Mouse (Mus musculus) cortical plate, adult 2 months (tissue): ENCODE results near the gene Thegl. TPM values are rescaled to one million over a fixed set of nuclear protein-coding genes. Genes with fewer than 3 reads are reported as not detected.

Source experiments
- H3K27ac ChIP-seq: fragments of 200-500 bp; 2 replicates; pipeline ENCODE4 v1.5.1; 2012; ENCODE audit warnings: low read length, control low read depth, inconsistent platforms; ENCODE audit not compliant: insufficient read depth
- H3K4me1 ChIP-seq: fragments of 200-500 bp; 2 replicates; pipeline ENCODE4 v1.6.1; 2011; ENCODE audit warnings: low read length; ENCODE audit not compliant: control insufficient read depth, insufficient read depth
- H3K4me3 ChIP-seq: fragments of 200-500 bp; 2 replicates; pipeline ENCODE4 v1.5.1; 2011; ENCODE audit warnings: mild to moderate bottlenecking, low read length, control low read depth; ENCODE audit not compliant: insufficient read depth
- CTCF ChIP-seq: fragments of 200-500 bp; IDR thresholded peaks from 2 replicates; pipeline ENCODE4 v1.5.1; 2011; ENCODE audit warnings: mild to moderate bottlenecking, control low read depth, low read length; ENCODE audit not compliant: insufficient read depth; ENCODE audit errors: extremely low read depth
- POLR2A ChIP-seq: fragments of 200-500 bp; IDR thresholded peaks from 2 replicates; pipeline ENCODE4 v1.6.1; 2011; ENCODE audit warnings: mild to moderate bottlenecking, low read length, control low read depth; ENCODE audit not compliant: insufficient read depth; ENCODE audit errors: extremely low read depth
- polyA plus RNA-seq: library from polyadenylated mRNA; depleted of rRNA; stranded (reverse); fragments of >200 nt; gene quantifications from 2 replicates; pipeline ENCODE4 v1.2.3, GENCODE M21; 2012

Thegl gene
- polyA plus RNA-seq, 1 experiment = 0.46 TPM

- Histone ChIP-seq H3K4me1 (no peaks in the 10 kb centered on the region), H3K27ac (no peak overlapping the region), H3K4me3 (no peak overlapping the region)
- TF ChIP-seq CTCF = no peak
- no peak for TF ChIP-seq POLR2A
Measured at GRCm38 (mm10) chr5:77039391-77039790, 23.6 kb downstream of the Thegl start.

GRCm38 (mm10) chr5:77044362-77044761, 28.5 kb downstream of the Thegl start:
- Histone ChIP-seq H3K27ac (no peak overlapping the region), H3K4me1 (no peaks in the 10 kb centered on the region), H3K4me3 (no peak overlapping the region)
- no peak for TF ChIP-seq POLR2A
- TF ChIP-seq CTCF = no peak

- Histone ChIP-seq H3K4me3 (no peak overlapping the region), H3K4me1 (no peaks in the 10 kb centered on the region), H3K27ac (no peak overlapping the region)
- no peak for TF ChIP-seq CTCF
- TF ChIP-seq POLR2A = no peak
Measured at GRCm38 (mm10) chr5:77052616-77053015, 36.8 kb downstream of the Thegl start.

GRCm38 (mm10) chr5:77056881-77057440, 41.1 kb downstream of the Thegl start:
- Histone ChIP-seq H3K4me1 (no peaks in the 10 kb centered on the region), H3K27ac (no peak overlapping the region), H3K4me3 (no peak overlapping the region)
- TF ChIP-seq POLR2A = no peak

GRCm38 (mm10) chr5:77060363-77060762, 44.5 kb downstream of the Thegl start:
- TF ChIP-seq CTCF = no peak
- no peak for TF ChIP-seq POLR2A
- H3K27ac ChIP-seq = no peak overlapping the region
- no peak overlapping the region for H3K4me3 ChIP-seq
- no peaks in the 10 kb centered on the region for H3K4me1 ChIP-seq

GRCm38 (mm10) chr5:77061372-77062038, 45.7 kb downstream of the Thegl start:
- H3K4me3 ChIP-seq = no peak overlapping the region
- no peaks in the 10 kb centered on the region for H3K4me1 ChIP-seq
- no peak overlapping the region for H3K27ac ChIP-seq
- TF ChIP-seq CTCF (peak; percentile 81), POLR2A (no peak)

GRCm38 (mm10) chr5:77067321-77067720, 51.5 kb downstream of the Thegl start:
- Histone ChIP-seq H3K4me3 (no peak overlapping the region), H3K27ac (no peak overlapping the region), H3K4me1 (no peaks in the 10 kb centered on the region)
- TF ChIP-seq CTCF (no peak), POLR2A (no peak)

GRCm38 (mm10) chr5:77070987-77071386, 55.2 kb downstream of the Thegl start:
- Histone ChIP-seq H3K4me1 (peaks cover 5% of the 10 kb centered on the region; the same call in 1 of the 2 replicates), H3K27ac (no peak overlapping the region), H3K4me3 (no peak overlapping the region)
- TF ChIP-seq POLR2A = no peak
- no peak for TF ChIP-seq CTCF

GRCm38 (mm10) chr5:77071626-77072025, 55.8 kb downstream of the Thegl start:
- peaks cover 5% of the 10 kb centered on the region; the same call in 1 of the 2 replicates for H3K4me1 ChIP-seq
- no peak overlapping the region for H3K27ac ChIP-seq
- TF ChIP-seq CTCF (peak; percentile 20; the same call in 1 of the 2 replicates), POLR2A (no peak)
- H3K4me3 ChIP-seq = no peak overlapping the region

- Histone ChIP-seq H3K4me1 (peaks cover 5% of the 10 kb centered on the region; the same call in 1 of the 2 replicates), H3K4me3 (no peak overlapping the region), H3K27ac (no peak overlapping the region)
- TF ChIP-seq POLR2A (no peak), CTCF (no peak)
Measured at GRCm38 (mm10) chr5:77073794-77074193, 58.0 kb downstream of the Thegl start.

- Histone ChIP-seq H3K4me1 (peaks cover 5% of the 10 kb centered on the region; the same call in 1 of the 2 replicates), H3K4me3 (no peak overlapping the region), H3K27ac (no peak overlapping the region)
- TF ChIP-seq CTCF (no peak), POLR2A (no peak)
Measured at GRCm38 (mm10) chr5:77074914-77075313, 59.1 kb downstream of the Thegl start.
